In genomic region chr2:51146871-51147317, GRCm38 (mm10) we compare ENCODE assay signal across 8 mouse cellular contexts. TPM values are rescaled to one million over a fixed set of nuclear protein-coding genes. Genes with fewer than 3 reads are reported as not detected.
DNase-seq lines count a peak whose midpoint lies in the region; ATAC-seq and TF ChIP-seq lines count a peak whose summit lies in the region.

No protein-coding gene starts in this region.

- no peak for TF ChIP-seq POLR2A in bone marrow, adult 2 months (IDR thresholded peaks at IDR 0.05; ENCODE audit: borderline replicate concordance, control insufficient read depth, low read depth, low read length)

- H3K4me1 ChIP-seq in bone marrow, adult 2 months (ENCODE audit: control insufficient read depth, insufficient read depth, low read length), result no peaks in the 10 kb centered on the region
- peaks cover 39% of the 10 kb centered on the region for H3K4me1 ChIP-seq in embryonic facial prominence, embryonic 13.5 days
- H3K4me1 ChIP-seq in limb, embryonic 10.5 days, result peaks cover 46% of the 10 kb centered on the region

- H3K4me3 ChIP-seq in bone marrow, adult 2 months (replicated peaks; ENCODE audit: control insufficient read depth, low read depth, low read length), result peak overlapping the region; percentile 64
- H3K4me3 ChIP-seq in embryonic facial prominence, embryonic 13.5 days, result peak overlapping the region; percentile 96
- H3K4me3 ChIP-seq in limb, embryonic 10.5 days, result peak overlapping the region; percentile 66

- DNase-seq in heart, adult 8-10 months (ENCODE audit: low spot score), result peak; percentile 85
- peak; percentile 60 to 78 for DNase-seq in kidney, adult 8-10 months
- peak; percentile 76 for DNase-seq in limb, embryonic 10.5 days (ENCODE audit: low spot score)
- DNase-seq in mesoderm, embryonic 11.5 days (ENCODE audit: low read depth, low spot score), result peak; percentile 72
- peak; percentile 84 for DNase-seq in skeletal muscle tissue, adult 2 months (ENCODE audit: low read depth, low spot score)
- no peak for DNase-seq in c-Kit-positive CD71-positive TER-119-positive erythroid progenitor cells, embryonic 14.5 days (ENCODE audit: low spot score)

- H3K36me3 ChIP-seq in embryonic facial prominence, embryonic 13.5 days, result peaks cover 5% of the 10 kb centered on the region; the same call in 1 of the 2 replicates
- H3K36me3 ChIP-seq in limb, embryonic 10.5 days, result peaks cover 33% of the 10 kb centered on the region

- no peaks in the 10 kb centered on the region for H3K9me3 ChIP-seq in embryonic facial prominence, embryonic 13.5 days
- no peaks in the 10 kb centered on the region for H3K9me3 ChIP-seq in limb, embryonic 10.5 days (replicated peaks)

- no peaks in the 10 kb centered on the region for H3K27me3 ChIP-seq in embryonic facial prominence, embryonic 13.5 days
- H3K27me3 ChIP-seq in limb, embryonic 10.5 days (ENCODE audit: low read depth, poor library complexity, severe bottlenecking), result 0 out of 2 replicates have a peak, but pooled peaks cover 3% of the 10 kb centered on the region

- peak overlapping the region; percentile 98 for H3K9ac ChIP-seq in embryonic facial prominence, embryonic 13.5 days

- H3K4me2 ChIP-seq in embryonic facial prominence, embryonic 13.5 days, result peak overlapping the region; percentile 70

- 2% methylated on average over 18 of the region's 18 CpGs for WGBS in bone marrow, adult 2 months
- under 1% methylated on average over 18 of the region's 18 CpGs for WGBS in embryonic facial prominence, embryonic 13.5 days
- WGBS in limb, embryonic 10.5 days, result under 1% methylated on average over 18 of the region's 18 CpGs

- no peak overlapping the region for H3K27ac ChIP-seq in bone marrow, adult 2 months (ENCODE audit: control insufficient read depth, insufficient read depth, low read depth, low read length, poor library complexity)
- peak overlapping the region; percentile 95 for H3K27ac ChIP-seq in embryonic facial prominence, embryonic 13.5 days
- H3K27ac ChIP-seq in limb, embryonic 10.5 days, result peak overlapping the region; percentile 96

- ATAC-seq in embryonic facial prominence, embryonic 13.5 days (ENCODE audit: insufficient number of reproducible peaks, insufficient read depth, low FRiP score, low TSS enrichment, low read depth), result peak; percentile 61

- no peak for TF ChIP-seq CTCF in bone marrow, adult 2 months (IDR thresholded peaks at IDR 0.05; ENCODE audit: control insufficient read depth, insufficient read depth, low read length)

RNA-seq across cellular contexts. Expression of gene Rnd3, which starts 2.0 kb away (rescaled TPM):
- 4.2 and 9.9 TPM in 2 replicates for polyA plus RNA-seq in bone marrow, adult 2 months (2011; ENCODE audit: insufficient read depth, insufficient read length, low replicate concordance, missing spikeins)
- polyA plus RNA-seq in embryonic facial prominence, embryonic 13.5 days (2015; fragmentation: Nextera tagmentation; extraction: Ambion mirVana), result 135 and 140 TPM in 2 replicates
- total RNA-seq in heart, adult 8-10 months (2022), result 10 to 100 TPM; 11.8 to 15.6 (median 15.0) TPM
- polyA plus RNA-seq in limb, embryonic 10.5 days (2016; fragmentation: Nextera tagmentation; extraction: Ambion mirVana), result 88.6 and 111 TPM in 2 replicates
